Mouse (Mus musculus) left cerebral cortex, adult 8-10 months (tissue): ENCODE data around the gene Rnd1. TPM values are rescaled to one million over a fixed set of nuclear protein-coding genes. Genes with fewer than 3 reads are reported as not detected.

Experiments
- DNase-seq, 2 experiments: peaks; one replicate each; pipeline ENCODE4 v3.0.0; 2022; ENCODE audit warnings: low spot score in 2 of 2
- total RNA-seq, 4 experiments: library from RNA; stranded (reverse); gene quantifications; 2 replicates each; pipeline ENCODE4 v1.2.4; 2022

The Rnd1 gene
- total RNA-seq: 10 to 100 TPM; 15.6 to 22.9 (median 20.5) TPM

DNA sequence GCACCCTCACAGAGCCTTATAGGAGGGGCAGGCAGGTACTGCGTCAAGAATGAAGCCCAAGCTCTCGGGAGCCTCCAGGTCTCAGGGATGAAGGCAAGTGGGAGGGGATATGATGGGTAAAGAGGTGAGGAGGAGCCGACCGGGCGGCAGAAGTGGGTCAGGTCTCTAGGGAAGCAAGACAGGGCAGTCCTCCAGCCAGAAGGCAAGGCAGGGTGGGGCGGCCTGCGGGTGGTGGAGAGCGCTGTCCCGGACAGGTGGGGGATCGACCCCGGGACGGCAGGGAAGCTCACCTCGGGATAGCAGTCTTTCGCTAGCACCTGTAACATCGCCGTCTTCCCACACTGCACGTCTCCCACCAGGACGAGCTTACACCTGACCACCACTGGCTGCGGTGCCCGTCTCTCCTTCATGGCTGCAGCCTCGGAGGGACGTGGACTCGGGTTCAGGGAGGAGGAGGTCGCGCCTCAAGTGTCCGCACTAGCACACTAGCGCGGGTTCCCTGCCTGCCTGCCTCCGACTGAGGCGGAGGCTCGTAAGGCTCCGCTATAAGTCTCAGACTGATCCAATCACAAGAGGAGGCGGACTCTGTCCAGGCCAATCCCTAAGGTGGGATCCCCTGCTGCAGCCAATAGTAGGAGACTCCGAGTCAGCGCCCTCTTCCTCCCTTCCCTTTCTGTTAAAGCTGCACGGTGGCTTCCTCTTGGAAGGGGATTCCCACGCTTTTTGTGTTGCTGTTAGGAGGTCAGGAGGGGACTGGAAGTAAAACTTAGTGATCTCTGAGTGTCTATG lies at the start of gene Rnd1:
TSS of gene Rnd1 (minus strand) at position 522 of the 789 bp plus-strand sequence.
- peak; percentile 88 to 90 for DNase-seq

DNA sequence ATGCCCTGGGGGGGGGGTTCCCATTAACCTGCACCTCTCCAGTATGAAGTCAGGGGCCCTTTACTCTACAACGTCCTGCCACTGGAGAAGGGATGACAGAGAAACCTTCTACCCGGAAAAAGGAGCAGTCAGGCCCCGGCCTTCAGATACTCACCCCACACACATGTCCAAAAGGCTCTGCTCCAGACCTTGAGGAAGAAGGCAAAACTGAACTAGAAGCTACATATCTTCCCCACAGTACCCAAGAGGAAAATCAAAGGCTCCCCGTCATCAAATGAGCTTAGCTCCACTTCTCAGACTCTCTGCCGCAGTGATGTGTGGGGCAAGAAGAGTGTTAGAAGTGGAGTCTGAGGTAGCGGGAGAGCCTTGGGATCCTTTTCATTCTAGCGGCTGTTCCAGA lies 49.5 kb upstream of the Rnd1 start:
- DNase-seq: no peak

DNA sequence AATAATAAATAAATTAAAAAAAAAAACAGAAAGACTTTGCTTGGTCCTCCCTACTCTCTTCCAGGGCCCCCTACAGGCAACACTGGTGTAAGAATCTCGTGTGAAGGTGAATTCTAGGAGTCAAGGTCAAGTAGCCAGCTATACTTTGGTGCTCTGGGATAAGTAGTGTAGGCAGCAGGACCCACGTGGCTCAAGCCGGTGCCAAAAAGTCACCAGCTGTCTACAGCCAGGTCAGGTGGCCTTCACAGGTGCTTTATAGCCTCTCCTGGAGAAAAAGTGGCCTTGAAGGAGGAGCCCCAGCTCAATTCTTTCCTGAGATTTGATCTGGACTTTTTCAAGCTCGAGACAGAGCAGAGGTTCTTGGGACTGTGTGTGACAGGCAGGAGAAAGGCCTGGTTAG lies 48.8 kb upstream of the Rnd1 start:
- DNase-seq: no peak

DNA sequence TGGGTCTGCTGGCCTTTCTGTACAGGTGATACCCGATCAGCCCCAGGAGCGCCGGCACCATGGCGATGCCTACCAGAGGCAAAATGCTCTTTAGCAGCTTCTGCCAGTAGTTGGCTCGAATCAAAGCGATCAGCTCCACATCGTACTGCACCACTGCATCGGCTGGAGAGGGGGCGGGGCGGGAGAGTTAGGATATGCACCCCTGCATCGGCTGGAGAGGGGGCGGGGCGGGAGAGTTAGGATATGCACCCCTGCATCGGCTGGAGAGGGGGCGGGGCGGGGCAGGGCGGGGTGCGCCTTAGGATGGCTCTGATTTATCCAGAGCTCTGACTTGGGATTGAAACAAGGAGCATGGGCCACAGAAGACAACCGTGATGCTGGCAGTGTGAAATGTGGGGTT lies 47.2 kb upstream of the Rnd1 start:
- no peak for DNase-seq

DNA sequence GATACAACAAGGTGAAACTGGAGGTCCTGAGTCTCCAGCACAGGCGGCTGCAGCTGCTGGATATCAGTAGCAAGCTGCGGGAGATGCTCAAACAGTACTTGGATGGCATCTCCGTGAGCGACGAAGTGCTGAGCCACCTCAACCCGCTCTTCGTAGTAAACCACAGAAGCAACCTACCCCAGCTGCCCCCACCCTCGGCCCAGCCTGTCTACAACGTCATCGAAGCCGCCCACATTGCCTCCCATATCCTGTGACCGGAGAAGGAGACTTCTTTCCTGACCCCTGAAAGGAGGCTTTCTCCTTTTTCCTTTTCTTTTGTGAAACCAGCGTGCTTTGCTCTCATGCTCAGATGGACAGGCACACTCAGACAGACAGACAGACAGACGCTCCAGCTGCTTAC lies 45.6 kb upstream of the Rnd1 start:
- no peak for DNase-seq

DNA sequence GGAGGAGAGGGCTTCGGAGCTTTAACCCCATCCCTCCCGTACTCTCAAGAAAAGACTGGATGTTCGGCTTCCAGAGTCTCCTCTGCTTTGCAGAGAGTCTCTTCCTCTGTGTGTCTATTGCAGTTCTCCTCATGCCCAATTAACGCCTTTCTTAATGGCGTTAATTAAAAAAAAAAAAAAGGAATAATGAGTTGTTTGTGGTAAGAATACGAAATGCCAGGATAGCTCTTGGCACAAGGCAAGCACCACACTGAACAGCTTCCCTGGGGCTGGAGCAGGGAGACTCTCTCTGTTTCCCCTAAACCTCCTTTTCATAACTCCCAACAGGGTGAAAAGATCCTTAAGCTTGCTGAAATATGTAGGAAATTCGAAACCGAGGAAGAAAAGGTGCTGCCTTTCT lies 44.9 kb upstream of the Rnd1 start:
- DNase-seq: no peak

DNA sequence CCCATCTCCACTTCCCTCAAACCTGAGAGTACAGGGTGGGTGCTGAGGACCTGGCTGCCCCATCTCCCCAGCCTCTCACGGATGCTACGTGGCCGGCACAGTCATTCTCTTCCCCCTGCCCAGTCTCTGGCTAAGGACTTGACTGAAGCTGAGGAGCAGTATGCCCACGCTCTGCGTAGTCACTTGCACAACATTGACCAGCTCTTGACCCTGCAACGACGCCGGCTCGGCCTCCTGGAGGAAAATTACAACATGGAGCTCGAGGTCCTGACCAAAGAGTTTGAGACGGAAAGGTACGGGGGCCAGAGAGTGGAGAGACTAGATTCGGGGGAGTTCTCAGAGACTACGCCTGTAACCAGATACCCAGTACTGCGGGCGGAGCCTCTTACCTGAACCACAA lies 40.0 kb upstream of the Rnd1 start:
- DNase-seq: no peak

DNA sequence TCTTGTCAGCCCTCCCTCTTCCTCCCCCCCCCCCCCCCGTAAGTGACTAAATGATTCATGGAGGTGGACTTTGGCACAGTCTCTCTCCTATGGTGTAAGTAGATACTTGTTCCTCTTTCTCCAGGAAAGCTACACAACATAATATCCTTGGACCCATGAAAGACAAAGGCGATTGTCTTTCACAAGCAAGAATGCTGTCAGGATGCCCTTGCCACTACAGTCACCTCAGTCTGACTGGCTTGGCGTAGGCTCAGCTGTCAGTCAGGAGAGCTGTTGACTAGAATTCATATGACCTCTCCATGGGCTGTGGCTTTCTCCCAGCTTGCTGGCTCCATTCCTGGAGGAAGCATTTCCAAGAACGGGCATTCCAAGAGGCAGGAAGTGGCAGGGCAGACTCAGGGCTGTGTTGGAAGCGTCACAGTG lies 37.0 kb upstream of the Rnd1 start:
- no peak for DNase-seq

DNA sequence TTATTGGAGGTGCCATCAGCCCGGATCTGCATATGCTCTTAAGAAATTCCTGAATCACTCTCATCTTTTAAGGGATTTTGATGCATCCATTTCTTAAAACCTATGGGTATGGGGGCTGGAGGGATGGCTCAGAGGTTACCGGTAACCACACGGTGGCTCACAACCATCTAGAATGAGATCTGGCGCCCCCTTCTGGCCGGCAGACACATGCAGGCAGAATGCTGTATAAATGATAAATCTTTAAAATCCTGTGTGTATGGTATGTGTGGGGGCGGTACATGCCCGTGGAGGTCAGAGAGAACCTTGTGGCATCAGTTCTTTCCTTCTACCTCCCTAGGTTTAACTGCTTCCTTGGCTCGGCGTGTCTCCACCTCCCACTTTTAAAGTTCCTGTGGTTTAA lies 33.2 kb upstream of the Rnd1 start:
- DNase-seq: no peak

DNA sequence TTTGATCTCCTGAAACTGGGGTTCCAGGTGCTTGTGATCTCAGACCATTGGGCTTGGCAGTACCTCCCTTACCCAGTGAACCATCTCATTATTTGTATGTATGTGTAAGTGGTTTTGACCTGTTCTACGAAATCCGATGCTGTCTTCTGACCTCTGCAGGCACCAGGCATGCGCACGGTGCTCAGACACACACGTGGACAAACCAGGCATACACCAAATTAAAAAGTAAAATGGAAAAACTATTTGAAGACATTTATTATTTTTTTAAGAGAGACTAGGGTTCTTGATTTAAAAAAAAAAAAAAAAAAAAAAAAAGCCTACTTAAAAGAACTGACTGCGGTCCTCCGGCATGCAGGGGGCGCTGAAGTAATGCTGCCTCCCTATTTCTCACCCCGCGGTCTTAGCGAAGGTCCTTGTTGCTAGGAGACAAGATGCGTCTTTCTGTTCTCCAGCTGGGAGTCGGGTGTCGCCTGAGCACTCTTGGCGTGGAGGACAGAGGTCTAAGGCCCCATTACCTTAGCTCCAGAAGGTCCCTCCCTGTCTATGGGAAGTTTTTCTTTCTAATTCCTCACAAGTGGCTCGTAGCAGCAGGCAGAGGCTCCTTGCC lies 30.6 kb upstream of the Rnd1 start, which contains the start of gene Ccdc65:
TSS of gene Ccdc65 (plus strand) at position 442 of the 607 bp plus-strand sequence.
- peak; percentile 81 to 88 for DNase-seq

DNA sequence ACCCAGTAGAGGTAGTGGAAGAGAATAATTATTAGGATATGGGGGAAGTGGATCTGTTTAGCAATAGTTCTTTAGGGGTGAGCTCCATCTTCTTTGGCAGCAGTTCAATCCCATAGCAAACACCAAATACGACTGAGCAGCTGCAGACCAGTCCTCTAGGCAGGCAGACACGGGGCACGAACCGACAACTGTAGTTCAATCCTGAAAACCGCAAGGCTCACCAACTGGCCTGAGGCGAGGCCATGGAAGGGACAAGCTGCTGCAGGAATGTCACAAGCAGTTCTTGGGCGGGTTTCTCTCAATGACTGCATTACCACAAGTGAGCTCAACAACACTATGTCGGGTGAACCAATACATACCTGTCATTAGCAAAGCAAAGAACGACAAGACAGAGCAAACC lies 27.1 kb upstream of the Rnd1 start:
- DNase-seq: no peak

DNA sequence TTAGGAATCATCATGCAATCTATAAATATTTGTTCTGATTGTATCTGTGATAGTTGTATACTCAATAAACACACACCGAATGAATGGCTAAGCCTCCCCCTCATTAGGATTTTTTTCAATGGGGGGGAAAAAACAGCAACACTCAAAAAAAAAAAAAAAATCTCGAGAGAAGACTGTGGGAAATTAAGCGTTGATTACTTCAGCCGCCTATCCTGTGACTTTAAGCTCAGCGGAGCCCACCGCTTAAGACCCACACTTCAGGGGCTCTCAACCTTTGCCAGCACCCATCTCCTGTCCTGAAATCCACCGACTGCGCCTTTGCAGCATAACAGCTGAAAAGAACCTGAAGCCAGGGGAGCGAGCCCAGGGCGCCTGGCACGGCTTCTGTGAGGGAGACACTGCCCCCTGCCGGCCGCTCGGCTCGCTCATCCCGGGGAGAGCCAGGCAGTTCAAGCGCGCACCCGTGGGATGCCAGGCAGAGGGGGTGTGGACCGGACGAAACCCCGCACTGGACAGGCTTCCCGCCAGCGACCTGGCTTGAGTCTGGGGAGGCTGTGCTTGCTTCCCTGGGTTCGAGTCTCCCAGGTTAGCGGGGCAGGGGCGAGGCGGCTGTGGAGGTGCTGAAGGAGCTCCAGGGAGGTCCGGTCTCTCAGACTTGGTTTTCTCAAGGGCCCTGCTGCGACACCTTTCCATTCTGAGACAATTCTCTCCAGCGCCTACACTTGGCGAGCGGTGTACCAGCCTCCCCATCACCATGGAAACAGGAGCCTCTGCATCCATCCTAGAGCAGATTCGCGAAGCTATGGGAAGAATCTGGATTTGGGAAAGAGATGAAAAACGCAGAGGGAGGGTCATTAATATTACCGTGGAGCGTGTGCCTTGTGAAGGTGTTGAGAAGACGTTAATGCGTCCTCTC lies 22.2 kb upstream of the Rnd1 start:
- peak; percentile 87 to 91 for DNase-seq

DNA sequence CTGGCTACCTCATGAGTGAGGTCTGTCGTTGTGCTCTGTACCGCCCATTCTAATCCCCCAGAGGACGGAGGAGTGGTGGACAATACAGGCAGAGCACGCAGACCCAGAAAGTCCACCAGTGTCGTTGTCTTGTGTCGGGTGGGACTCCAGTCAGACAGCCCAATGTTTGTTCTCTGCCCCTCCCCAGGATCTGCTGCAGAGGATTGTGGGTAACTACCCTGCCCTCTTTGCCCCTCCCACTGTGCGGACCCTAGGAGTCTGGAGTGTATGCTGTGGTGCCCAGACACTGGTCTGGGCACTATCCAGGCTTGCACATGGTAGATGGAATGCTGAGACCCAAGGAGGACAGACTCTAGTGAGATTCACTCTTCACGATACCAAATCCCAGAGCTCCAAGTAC lies 19.0 kb upstream of the Rnd1 start:
- DNase-seq: no peak

DNA sequence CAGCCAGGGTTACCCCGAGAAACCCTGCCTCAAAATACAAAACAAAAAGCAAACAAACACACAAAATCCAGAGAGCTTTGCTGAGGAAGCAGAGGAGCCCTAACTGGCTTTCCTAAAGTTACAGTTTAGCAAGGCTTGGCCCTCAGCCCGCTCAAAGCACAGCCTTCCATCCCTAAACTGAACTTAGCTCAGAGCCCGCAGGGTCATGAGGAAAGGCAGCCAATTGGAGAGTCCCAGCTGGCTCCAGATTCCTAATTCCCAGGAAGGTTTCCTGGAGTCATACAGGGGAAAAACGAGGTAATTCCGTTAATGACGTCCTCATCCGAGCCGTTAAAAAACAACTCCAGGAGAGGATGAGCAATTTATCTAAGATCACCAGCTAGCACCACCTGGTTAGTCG lies 18.5 kb upstream of the Rnd1 start:
- no peak for DNase-seq

DNA sequence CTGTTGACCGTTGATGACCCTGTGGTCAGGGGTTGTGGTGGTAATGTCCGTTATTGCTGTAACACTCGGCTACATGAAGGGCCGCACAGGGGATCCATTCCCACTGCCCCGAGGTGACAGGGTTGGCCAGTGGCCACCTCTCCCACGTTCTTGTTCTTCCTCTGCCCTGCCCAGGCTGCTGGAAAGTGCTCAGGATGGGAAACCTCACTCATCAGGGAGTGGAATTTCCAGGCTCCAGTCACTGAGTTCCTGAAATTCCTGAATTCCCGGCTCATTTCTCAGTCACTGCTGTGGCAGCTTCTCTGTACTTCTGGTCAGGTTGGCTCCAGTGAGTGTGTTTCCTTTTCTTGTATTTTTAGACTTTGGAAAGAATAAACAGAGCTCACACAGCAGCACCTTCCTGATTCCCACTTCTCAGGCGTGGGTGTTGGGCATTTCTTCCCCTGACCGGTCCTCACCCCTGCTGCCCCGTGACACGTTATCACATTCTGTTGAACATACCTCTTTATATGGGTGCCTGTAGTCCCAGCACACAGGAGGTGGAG lies 15.0 kb upstream of the Rnd1 start:
- no peak for DNase-seq

DNA sequence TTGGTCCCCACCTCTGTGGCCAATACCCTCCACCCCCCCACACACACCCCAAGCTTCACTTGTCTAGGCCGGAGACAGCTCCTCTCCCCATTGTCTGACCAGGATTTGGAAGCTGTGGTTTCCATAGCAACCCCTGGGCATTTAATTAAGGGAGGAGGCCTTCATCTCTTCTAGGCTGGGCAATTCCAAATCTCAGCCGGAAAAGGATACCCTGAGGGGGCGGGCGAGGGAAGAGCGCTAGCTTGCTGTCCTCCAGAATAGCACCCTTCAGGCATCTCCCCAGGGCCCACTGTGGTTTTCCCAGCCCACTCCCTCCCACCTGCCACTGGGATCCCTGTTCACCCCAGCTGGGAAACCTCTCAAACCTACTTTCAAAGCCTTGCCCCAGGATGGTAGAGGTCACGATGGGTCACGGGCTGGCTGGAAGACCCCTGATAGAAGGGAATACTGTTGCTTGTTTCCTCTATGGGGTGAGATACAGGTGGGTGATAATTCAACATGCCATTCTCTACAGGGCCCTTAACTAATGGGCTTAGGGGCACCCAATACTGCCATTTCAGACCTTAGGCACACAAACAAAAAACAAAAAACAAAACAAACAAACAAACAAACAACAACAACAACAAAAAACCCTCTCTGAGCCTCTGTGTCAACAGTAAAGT lies 14.4 kb upstream of the Rnd1 start:
- DNase-seq: no peak

DNA sequence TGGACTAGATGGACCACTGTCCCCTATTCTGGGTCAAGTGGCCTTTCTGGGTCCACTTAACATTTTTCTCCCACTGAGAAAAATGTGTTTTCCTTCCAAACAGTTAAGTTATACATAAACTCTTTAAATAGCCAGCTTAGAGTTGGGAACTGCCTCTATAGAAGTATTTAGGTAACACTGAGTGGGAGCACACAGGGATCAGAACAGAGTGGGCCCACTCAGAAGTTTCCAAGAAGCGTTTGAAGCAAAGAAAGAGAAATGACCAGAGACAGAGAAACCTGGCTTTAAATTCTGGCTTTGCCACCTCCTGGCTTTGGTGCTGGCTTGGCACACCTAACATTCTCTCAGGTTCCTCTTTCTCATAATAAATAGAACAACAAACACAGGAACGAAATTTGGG lies 12.4 kb upstream of the Rnd1 start:
- no peak for DNase-seq

DNA sequence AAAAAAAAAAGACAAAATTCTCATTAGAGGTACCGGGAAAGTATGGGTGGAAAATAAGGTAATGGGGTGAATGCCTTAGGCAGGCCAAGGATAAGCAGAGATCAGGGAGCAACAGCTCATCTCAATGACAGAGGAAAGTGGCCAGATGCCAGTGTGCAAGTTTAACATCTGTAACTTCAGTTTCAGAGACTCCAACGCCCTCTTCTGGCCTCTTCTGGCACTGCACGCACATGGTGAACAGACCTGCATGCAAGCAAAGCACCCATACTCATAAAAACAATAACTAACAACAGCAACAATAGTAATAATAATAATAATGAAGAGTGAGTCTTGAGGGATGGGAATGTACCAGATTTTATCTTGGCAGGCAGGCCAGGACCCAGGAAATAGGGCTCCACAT lies 8.7 kb upstream of the Rnd1 start:
- no peak for DNase-seq

DNA sequence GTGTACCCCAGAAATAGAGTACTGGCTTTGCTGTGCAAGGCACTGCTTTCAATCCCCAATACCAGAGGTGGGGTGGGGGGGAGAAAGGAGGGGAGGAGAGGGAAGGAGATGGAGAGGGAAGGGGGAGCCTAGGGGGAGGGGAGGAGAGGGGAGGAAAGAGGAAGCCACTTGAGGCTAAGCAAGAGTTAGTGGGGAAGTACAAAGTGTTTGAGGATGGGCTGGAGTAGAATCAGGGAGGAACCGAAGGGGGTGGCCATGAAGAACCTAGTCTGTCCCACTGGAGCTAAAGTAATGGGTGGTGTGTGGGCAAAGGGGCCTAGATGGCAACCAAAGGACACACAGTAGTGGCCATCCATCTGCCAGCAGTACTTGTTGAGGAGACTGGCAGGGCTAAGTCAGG lies 6.5 kb upstream of the Rnd1 start:
- no peak for DNase-seq

DNA sequence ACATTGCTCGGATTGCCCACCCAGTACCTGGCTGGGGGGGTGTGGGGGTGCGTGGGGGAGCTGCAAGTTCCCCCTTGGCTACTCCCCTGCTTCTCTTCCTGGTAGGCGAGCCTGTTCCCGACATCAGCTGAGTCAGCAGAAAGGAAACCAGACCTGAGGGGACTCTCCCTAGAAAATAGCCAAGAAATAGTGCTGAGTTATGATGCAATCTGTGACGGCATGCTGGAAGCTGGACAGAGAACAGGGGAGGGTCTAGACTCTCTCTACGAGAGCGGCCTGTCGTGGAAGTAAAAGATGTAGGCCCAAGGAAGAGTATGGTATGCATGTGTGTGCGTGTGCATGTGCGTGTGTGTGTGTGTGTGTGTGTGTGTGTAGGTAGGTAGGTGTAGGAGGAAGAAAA lies 5.9 kb upstream of the Rnd1 start:
- DNase-seq: no peak

DNA sequence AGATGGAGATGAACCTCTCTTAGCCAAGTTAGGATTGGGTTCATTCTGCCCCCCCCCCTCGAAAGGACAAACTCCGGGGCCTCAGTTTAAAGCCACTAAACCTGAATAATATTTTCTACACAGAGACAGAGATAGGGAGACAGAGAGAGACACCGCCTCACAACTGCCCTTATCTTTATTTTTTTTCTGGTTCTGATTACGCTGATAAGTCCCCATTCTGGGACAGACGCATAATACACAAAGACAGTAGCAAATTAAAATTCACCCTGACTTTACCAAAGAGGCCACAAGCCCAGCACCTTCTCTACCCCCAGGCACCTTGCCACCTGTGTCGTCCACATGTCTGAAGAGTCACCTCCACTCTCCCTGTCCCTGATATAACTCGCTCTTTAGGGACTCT lies 4.4 kb upstream of the Rnd1 start:
- DNase-seq: no peak
